Mouse (Mus musculus) forebrain, embryonic 12.5 days (tissue): ENCODE results near the gene Ppp1r12a. TPM values are rescaled to one million over a fixed set of nuclear protein-coding genes. Genes with fewer than 3 reads are reported as not detected.

Experiments used
- ATAC-seq: fragments of 200-750 bp; cut with Nextera tagmentation; 2 replicates; pipeline ENCODE4 v1.8.0; 2017; ENCODE audit warnings: moderate TSS enrichment; ENCODE audit not compliant: low FRiP score
- H3K27ac ChIP-seq: fragments of 300-500 bp; sonication (generic); 2 replicates; pipeline ENCODE4 v1.5.1; 2016; ENCODE audit warnings: mild to moderate bottlenecking
- H3K27me3 ChIP-seq: fragments of 300-500 bp; sonication (generic); 2 replicates; pipeline ENCODE4 v1.6.1; 2016; ENCODE audit warnings: mild to moderate bottlenecking
- H3K36me3 ChIP-seq: fragments of 300-500 bp; sonication (generic); replicated peaks from 2 replicates; pipeline ENCODE4 v1.6.1; 2016; ENCODE audit warnings: mild to moderate bottlenecking
- H3K4me1 ChIP-seq: fragments of 300-500 bp; sonication (generic); 2 replicates; pipeline ENCODE4 v1.6.1; 2016
- H3K4me2 ChIP-seq: fragments of 300-500 bp; sonication (generic); 2 replicates; pipeline ENCODE4 v1.6.1; 2016; ENCODE audit warnings: mild to moderate bottlenecking, moderate library complexity
- H3K4me3 ChIP-seq: fragments of 300-500 bp; sonication (generic); replicated peaks from 2 replicates; pipeline ENCODE4 v1.5.1; 2016; ENCODE audit warnings: mild to moderate bottlenecking
- H3K9ac ChIP-seq: fragments of 300-500 bp; sonication (generic); 2 replicates; pipeline ENCODE4 v1.6.1; 2016; ENCODE audit warnings: mild to moderate bottlenecking
- H3K9me3 ChIP-seq: fragments of 300-500 bp; sonication (generic); 2 replicates; pipeline ENCODE4 v1.6.1; 2016
- WGBS: fragments of 180-500 bp; shearing (Covaris S2); methylation state at CpG from one replicate; pipeline ENCODE4 v1.1.7; 2016; 5-methylcytosine and 5-hydroxymethylcytosine counted together
- polyA plus RNA-seq: library from polyadenylated mRNA; unstranded; fragments of >200 nt; fragmentation: Nextera tagmentation; extraction: Ambion mirVana; gene quantifications from 2 replicates; pipeline ENCODE4 v1.2.1, GENCODE M21; 2016

The Ppp1r12a gene
- polyA plus RNA-seq, 1 experiment from 2014 or later: 84.7 TPM

DNA sequence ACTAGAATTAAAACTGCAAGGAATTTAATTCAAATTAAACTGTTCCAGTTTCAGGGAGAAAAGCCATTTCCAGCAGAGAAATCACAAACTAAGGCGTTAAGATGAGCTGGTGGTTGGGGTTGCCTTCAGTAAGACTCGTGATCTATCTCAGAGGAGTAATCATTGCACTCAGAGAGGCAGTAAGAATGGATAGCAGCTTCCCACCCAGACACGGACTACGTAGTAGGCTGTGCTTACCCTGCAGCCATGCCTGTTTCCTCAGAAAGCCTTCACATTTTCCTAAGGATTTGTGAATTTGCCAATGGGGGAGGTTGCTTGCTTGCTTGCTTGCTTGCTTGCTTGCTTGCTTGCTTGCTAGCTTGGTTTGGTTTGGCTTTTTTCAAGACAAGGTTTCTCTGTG, 122.5 kb downstream of the Ppp1r12a start:
- no peaks in the 10 kb centered on the region for H3K9me3 ChIP-seq
- H3K4me3 ChIP-seq: no peak overlapping the region
- WGBS: 85% methylated on average over 4 of the region's 4 CpGs

DNA sequence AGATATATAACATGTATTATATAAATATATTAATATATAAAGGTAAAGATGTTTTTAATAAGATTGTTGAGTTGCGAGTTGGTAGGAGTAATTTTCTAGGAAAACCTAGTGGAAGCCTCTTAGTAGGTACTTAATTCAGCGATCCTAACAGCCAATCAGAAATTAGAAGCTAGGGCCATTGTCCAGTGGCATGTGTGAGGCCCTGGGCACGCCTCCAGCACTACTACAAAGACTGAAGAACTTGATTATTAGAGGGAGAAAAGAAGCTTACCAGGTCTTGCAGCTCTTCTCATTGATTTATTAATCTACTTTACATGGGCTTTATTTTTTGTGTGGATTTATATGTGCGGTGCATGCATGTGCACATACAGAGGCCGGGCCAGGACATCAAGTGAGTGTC, 123.0 kb downstream of the Ppp1r12a start:
- Histone ChIP-seq H3K4me3 (no peak overlapping the region), H3K9ac (no peak overlapping the region), H3K9me3 (no peaks in the 10 kb centered on the region), H3K27me3 (no peaks in the 10 kb centered on the region), H3K27ac (no peak overlapping the region), H3K36me3 (peaks cover 9% of the 10 kb centered on the region), H3K4me2 (no peak overlapping the region), H3K4me1 (no peaks in the 10 kb centered on the region)
- WGBS: 85% methylated on average over 5 of the region's 5 CpGs
- no peak for ATAC-seq

More for the DNA sequence above, 122.5 kb downstream of the Ppp1r12a start:
- H3K4me1 ChIP-seq: no peaks in the 10 kb centered on the region
- peaks cover 13% of the 10 kb centered on the region for H3K36me3 ChIP-seq
- no peaks in the 10 kb centered on the region for H3K27me3 ChIP-seq
- H3K9ac ChIP-seq: no peak overlapping the region
- no peak overlapping the region for H3K27ac ChIP-seq
- ATAC-seq: no peak
- no peak overlapping the region for H3K4me2 ChIP-seq

DNA sequence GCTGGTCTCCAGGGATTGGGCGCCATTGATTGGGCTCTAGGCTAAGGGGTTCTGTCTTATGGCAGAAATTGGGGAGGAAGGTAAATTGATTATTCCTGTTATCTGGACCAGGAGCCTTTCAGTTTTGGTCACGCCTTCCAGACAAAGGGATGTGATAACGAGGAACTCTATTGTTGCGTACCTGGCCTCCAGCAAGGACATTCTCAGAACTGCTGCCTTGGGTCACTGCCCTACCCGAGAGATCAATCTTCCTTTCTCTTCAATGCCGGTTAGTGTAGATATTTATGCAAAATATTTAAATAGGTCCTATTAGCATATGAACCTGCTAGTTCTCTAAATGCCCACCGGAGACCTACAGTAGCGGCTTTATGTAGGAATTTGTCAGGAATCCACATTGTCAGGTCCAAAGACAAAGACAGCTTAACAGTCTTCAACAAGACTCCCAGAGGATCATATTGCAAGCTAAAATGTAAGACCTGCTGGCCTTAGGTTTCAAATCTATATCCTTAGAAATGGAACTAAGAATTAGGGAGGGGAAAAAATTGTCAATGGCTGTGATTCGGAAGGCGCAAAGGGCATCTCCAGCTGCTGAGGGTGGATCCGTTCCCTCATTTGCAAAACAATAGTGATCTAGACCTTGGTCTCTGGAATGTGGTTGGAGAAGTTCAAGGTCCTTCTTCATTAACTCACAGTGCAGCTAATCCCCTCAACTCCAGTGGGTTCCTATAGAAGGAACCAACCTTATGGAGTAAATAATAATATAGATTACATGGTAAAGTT, 124.9 kb downstream of the Ppp1r12a start:
- Histone ChIP-seq H3K4me1 (no peaks in the 10 kb centered on the region), H3K9me3 (no peaks in the 10 kb centered on the region), H3K36me3 (no peaks in the 10 kb centered on the region; the same call in 1 of the 2 replicates), H3K27ac (no peak overlapping the region), H3K4me2 (no peak overlapping the region), H3K9ac (no peak overlapping the region), H3K27me3 (no peaks in the 10 kb centered on the region), H3K4me3 (no peak overlapping the region)
- WGBS: 67% methylated on average over 11 of the region's 11 CpGs
- ATAC-seq: no peak

DNA sequence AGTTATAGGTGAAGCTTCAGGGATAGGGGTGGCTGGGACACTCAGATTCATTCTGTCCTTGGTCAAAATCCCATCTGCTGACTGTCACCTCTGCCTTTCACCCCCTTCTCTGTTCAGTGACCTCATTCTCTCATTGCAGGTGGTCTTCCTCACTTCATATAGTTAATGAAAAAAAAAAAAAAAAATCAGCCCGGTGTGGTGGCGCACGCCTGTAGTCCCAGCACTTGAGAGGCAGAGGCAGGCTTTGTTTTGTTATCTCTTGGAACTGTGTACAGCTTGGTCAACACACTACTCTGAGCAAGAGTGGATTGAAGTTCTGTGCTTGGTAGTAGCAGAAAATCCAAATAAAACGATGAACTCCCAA, 125.4 kb downstream of the Ppp1r12a start:
- no peaks in the 10 kb centered on the region for H3K27me3 ChIP-seq
- no peak overlapping the region for H3K4me2 ChIP-seq
- no peaks in the 10 kb centered on the region for H3K36me3 ChIP-seq
- 84% methylated on average over 4 of the region's 4 CpGs for WGBS
- no peak overlapping the region for H3K4me3 ChIP-seq
- no peak for ATAC-seq
- H3K9ac ChIP-seq: no peak overlapping the region
- no peaks in the 10 kb centered on the region for H3K4me1 ChIP-seq
- no peak overlapping the region for H3K27ac ChIP-seq
- H3K9me3 ChIP-seq: no peaks in the 10 kb centered on the region

DNA sequence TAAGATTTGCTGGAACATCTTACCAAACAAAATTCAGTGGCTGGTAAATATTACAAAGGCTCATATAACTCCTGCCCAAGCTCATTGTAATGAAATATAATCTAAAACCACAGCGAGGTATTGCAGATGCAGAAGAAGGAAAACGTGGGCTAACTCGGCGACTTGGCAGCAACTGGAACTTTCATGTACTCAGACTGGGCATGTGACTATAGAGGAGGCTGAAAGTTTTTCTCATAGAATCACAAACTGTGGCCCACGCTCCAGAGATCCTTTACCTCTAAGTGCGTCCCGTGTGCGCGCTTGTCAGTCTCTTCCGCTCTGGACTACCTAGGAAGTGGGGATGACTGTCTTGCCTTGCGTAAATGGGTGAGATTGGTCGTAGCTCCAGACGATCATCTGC, 128.1 kb downstream of the Ppp1r12a start:
- 97% methylated on average over 13 of the region's 13 CpGs for WGBS
- no peak overlapping the region for H3K4me3 ChIP-seq

DNA sequence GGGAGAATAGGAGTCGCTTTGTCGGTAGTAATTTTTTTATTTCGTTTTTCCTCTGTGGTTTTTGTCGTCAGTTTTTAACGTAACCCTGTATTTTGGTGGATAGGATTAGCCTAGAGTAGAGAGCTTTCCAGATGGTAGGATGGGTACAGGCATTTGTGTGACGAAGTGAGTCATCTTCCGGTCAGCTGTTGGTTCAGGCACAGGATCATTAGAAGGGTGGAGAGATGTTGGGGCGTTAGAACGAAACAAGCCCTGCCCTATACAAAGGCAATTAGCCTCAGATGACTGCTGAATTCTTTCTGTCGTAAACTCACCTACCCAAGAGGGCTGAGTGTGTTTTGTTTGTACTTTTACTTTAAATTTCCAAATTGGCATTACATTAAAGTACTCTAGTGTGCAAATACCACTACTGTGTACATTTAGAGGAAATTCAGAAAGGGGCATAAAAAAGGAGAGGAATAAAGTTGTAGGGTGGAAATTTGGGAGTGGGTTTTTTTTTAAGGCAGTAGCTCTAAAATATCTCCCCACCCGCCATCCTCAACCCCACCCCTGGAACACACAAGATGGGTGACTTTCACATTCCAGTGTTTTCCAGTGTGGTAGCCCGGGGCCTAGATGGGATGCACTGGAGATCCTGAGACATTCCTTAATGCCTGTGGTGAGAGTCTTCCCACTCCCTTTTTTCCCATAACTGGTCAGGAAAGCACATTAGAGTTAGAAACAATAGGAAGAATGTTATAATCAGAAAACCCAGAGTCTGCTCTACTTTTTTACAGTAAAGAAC, 129.9 kb downstream of the Ppp1r12a start:
- Histone ChIP-seq H3K27ac (no peak overlapping the region), H3K27me3 (no peaks in the 10 kb centered on the region), H3K4me2 (no peak overlapping the region), H3K4me1 (no peaks in the 10 kb centered on the region), H3K36me3 (no peaks in the 10 kb centered on the region), H3K9me3 (no peaks in the 10 kb centered on the region), H3K9ac (no peak overlapping the region), H3K4me3 (no peak overlapping the region)
- ATAC-seq: no peak
- 86% methylated on average over 12 of the region's 12 CpGs for WGBS

More for the DNA sequence above, 128.1 kb downstream of the Ppp1r12a start:
- no peak for ATAC-seq
- no peak overlapping the region for H3K4me2 ChIP-seq
- no peaks in the 10 kb centered on the region for H3K36me3 ChIP-seq
- H3K4me1 ChIP-seq: no peaks in the 10 kb centered on the region
- no peak overlapping the region for H3K9ac ChIP-seq
- no peaks in the 10 kb centered on the region for H3K9me3 ChIP-seq
- no peak overlapping the region for H3K27ac ChIP-seq
- no peaks in the 10 kb centered on the region for H3K27me3 ChIP-seq

DNA sequence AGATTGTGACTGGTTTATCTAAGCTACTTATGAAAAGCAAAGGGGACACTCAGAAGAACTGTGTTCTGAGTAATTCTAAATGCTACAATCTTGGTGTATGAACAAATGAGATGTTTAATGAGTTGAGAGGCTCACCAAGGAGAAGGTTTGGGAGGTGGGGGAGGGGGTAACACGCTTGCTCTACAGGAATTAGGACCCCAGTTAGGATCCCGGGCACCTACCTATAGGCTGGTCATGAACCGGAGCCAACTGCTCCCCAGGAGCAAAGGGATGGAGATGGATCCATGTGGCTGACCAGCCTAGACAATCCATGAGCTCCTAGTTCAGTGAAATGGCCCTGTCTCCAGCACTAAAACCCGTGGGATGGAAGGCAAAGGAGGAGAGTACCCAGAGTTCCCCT, 130.7 kb downstream of the Ppp1r12a start:
- 88% methylated on average over 4 of the region's 4 CpGs for WGBS
- ATAC-seq: no peak
- H3K27ac ChIP-seq: no peak overlapping the region
- H3K9ac ChIP-seq: no peak overlapping the region
- H3K4me1 ChIP-seq: no peaks in the 10 kb centered on the region
- H3K9me3 ChIP-seq: no peaks in the 10 kb centered on the region
- no peak overlapping the region for H3K4me2 ChIP-seq
- no peaks in the 10 kb centered on the region for H3K27me3 ChIP-seq
- no peak overlapping the region for H3K4me3 ChIP-seq
- H3K36me3 ChIP-seq: no peaks in the 10 kb centered on the region

DNA sequence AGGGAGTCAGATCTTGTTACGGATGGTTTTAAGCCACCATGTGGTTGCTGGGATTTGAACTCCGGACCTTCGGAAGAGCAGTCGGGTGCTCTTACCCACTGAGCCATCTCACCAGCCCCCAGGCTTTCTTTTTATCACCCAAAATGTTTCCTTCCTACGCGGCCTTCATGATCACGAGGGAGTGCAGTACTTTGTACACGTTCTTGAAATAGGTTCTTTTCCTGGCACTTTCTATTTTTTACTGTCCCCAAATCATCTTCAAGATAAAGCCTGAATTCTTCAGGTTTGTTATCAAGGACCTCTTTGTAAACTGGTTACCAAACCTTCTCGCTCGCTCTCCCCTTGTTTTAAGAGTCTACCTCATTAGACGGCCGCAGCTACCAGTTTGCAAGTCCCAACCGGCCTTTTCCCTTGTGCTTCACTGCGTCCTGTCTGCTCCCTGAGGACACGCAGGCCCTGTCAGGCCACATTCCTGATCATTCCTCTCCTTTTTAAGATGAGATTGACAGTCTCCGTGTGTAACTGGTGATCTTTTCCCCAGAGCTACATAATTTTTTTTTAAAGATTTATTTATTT, 131.7 kb downstream of the Ppp1r12a start:
- Histone ChIP-seq H3K4me3 (no peak overlapping the region), H3K36me3 (no peaks in the 10 kb centered on the region), H3K9me3 (no peaks in the 10 kb centered on the region), H3K4me2 (no peak overlapping the region), H3K4me1 (no peaks in the 10 kb centered on the region), H3K9ac (no peak overlapping the region), H3K27me3 (no peaks in the 10 kb centered on the region), H3K27ac (no peak overlapping the region)
- ATAC-seq: no peak
- WGBS: 92% methylated on average over 16 of the region's 16 CpGs

DNA sequence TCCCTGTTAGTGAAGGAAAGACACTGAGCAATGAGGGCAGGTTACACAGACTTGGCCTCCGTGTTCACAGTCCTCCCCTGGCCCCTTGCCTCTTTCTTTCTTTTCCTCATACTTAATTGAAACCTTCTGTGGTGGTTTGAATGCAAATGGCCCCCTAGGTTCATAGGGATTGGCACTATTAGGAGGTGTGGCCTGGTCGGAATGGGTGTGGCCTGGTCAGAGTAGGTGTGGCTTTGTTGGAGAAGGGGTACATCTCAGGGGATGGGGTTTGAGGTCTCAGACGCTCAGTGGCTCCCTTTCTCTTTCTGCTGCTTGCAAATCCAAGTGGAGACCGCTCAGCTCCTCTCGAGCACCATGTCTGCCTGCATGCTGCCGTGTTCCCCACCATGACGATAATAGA, 132.8 kb downstream of the Ppp1r12a start:
- ATAC-seq: no peak
- no peaks in the 10 kb centered on the region for H3K36me3 ChIP-seq
- H3K4me1 ChIP-seq: no peaks in the 10 kb centered on the region
- H3K4me3 ChIP-seq: no peak overlapping the region
- no peak overlapping the region for H3K9ac ChIP-seq
- WGBS: 83% methylated on average over 7 of the region's 7 CpGs
- H3K9me3 ChIP-seq: no peaks in the 10 kb centered on the region
- H3K4me2 ChIP-seq: no peak overlapping the region
- no peak overlapping the region for H3K27ac ChIP-seq
- H3K27me3 ChIP-seq: no peaks in the 10 kb centered on the region

DNA sequence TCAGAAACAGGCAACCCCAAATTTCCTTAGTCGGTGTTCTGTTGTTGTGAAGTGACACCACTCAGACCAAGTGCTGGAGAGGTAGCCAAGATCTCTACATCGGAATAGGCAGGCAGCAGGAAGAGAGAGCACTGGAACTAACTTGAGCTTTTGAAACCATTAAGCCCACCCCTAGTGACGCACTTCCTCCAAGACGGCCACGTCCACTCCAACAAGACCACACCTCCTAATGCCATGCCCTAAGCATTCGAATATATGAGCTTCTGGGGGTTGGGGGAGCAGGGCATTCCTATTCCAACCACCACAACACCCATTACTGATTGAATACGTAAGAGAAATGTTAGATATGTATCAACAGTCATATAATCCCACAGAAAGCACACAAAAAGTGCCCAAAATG, 134.5 kb downstream of the Ppp1r12a start:
- WGBS: 84% methylated on average over 7 of the region's 7 CpGs
- H3K27me3 ChIP-seq: no peaks in the 10 kb centered on the region
- H3K36me3 ChIP-seq: no peaks in the 10 kb centered on the region
- no peaks in the 10 kb centered on the region for H3K9me3 ChIP-seq
- H3K27ac ChIP-seq: no peak overlapping the region
- H3K4me1 ChIP-seq: no peaks in the 10 kb centered on the region
- no peak for ATAC-seq
- H3K4me3 ChIP-seq: no peak overlapping the region
- no peak overlapping the region for H3K9ac ChIP-seq
- H3K4me2 ChIP-seq: no peak overlapping the region

DNA sequence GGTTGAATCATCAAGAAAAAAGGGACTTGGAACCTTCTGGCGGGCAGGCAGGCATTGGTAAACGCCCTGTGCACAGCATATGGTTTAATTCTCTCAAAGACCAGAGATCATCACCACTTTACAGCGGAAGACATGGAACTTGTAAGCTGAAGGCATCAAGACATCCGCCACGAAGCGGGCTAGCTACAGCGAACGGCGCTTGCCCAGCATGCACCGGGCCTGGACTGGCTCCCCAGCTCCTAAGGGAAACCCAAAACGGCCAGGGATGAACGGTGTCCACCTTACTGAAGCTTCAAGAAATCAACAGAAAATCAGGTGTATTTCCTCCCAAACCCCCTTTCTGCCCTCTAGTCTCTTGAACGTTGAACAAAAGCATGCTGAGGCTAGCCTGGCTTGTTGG, 136.3 kb downstream of the Ppp1r12a start:
- Histone ChIP-seq H3K27ac (no peak overlapping the region), H3K4me2 (no peak overlapping the region), H3K36me3 (no peaks in the 10 kb centered on the region), H3K9me3 (no peaks in the 10 kb centered on the region), H3K27me3 (no peaks in the 10 kb centered on the region), H3K4me1 (no peaks in the 10 kb centered on the region), H3K9ac (no peak overlapping the region), H3K4me3 (no peak overlapping the region)
- ATAC-seq: no peak
- 96% methylated on average over 13 of the region's 13 CpGs for WGBS

DNA sequence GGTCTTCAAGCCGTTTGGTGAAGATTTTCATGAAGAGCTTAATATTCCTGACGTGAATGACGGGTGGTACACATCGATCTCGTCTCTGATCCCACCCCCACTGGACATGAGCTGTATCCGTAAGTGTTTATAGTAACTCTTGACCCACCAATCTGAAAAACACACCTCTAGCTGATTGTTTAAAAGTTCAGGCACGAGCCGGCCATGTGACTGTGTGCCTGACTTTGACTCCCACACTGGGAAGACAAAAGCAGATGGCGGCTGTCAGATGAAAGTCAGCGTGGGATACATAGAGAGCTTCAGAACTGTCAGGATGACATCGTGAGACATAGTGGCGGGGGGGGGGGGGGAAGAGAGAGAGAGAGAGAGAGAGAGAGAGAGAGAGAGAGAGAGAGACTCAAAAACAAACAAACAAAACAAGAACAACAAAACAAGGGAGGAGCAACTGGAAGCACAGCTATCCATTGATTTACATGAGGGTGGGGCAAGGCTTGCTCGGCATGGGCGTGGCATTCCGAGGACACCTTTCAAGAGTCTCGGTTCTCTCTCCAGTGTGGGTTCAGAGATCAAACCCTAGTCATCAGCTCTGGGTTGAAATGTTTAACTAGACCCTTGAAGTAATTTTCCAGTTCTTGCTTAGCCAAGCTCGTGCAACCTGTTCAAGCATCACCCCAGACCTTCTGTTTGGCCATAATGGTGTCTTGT, 137.0 kb downstream of the Ppp1r12a start:
- WGBS: 83% methylated on average over 16 of the region's 17 CpGs
- no peak for ATAC-seq

More for the DNA sequence above, 137.0 kb downstream of the Ppp1r12a start:
- no peak overlapping the region for H3K9ac ChIP-seq
- no peaks in the 10 kb centered on the region for H3K36me3 ChIP-seq
- no peak overlapping the region for H3K4me3 ChIP-seq
- H3K9me3 ChIP-seq: no peaks in the 10 kb centered on the region
- H3K27me3 ChIP-seq: no peaks in the 10 kb centered on the region
- H3K4me2 ChIP-seq: no peak overlapping the region
- H3K4me1 ChIP-seq: no peaks in the 10 kb centered on the region
- no peak overlapping the region for H3K27ac ChIP-seq
